Mouse (Mus musculus) limb, embryonic 13.5 days (tissue): ENCODE measurements around the gene Vgll4. TPM values are rescaled to one million over a fixed set of nuclear protein-coding genes. Genes with fewer than 3 reads are reported as not detected.

Source experiments
- ATAC-seq: fragments of 200-750 bp; cut with Nextera tagmentation; 2 replicates; pipeline ENCODE4 v1.8.0; 2017; ENCODE audit warnings: low read depth, moderate number of reproducible peaks, moderate TSS enrichment; ENCODE audit not compliant: low FRiP score
- H3K27ac ChIP-seq: fragments of 300-500 bp; sonication (generic); 2 replicates; pipeline ENCODE4 v1.5.1; 2015; ENCODE audit warnings: inconsistent platforms, mild to moderate bottlenecking, moderate library complexity
- H3K27me3 ChIP-seq: fragments of 300-500 bp; sonication (generic); 2 replicates; pipeline ENCODE4 v1.6.1; 2015; ENCODE audit warnings: mild to moderate bottlenecking, inconsistent platforms
- H3K36me3 ChIP-seq: fragments of 300-500 bp; sonication (generic); 2 replicates; pipeline ENCODE4 v1.6.1; 2015; ENCODE audit warnings: inconsistent platforms, mild to moderate bottlenecking, moderate library complexity
- H3K4me1 ChIP-seq: fragments of 300-500 bp; sonication (generic); 2 replicates; pipeline ENCODE4 v1.6.1; 2015; ENCODE audit warnings: inconsistent platforms
- H3K4me2 ChIP-seq: fragments of 300-500 bp; sonication (generic); replicated peaks from 2 replicates; pipeline ENCODE4 v1.6.1; 2015; ENCODE audit warnings: inconsistent platforms, mild to moderate bottlenecking, moderate library complexity
- H3K4me3 ChIP-seq: fragments of 300-500 bp; sonication (generic); 2 replicates; pipeline ENCODE4 v1.5.1; 2015; ENCODE audit warnings: moderate library complexity, mild to moderate bottlenecking, inconsistent platforms
- H3K9ac ChIP-seq: fragments of 300-500 bp; sonication (generic); 2 replicates; pipeline ENCODE4 v1.6.1; 2015; ENCODE audit warnings: mild to moderate bottlenecking, inconsistent platforms
- H3K9me3 ChIP-seq: fragments of 300-500 bp; sonication (generic); 2 replicates; pipeline ENCODE4 v1.6.1; 2016; ENCODE audit warnings: inconsistent platforms
- WGBS: fragments of 180-500 bp; shearing (Covaris S2); methylation state at CpG from one replicate; pipeline ENCODE4 v1.1.7; 2015; 5-methylcytosine and 5-hydroxymethylcytosine counted together
- polyA plus RNA-seq: library from polyadenylated mRNA; unstranded; fragments of >200 nt; fragmentation: Nextera tagmentation; extraction: Ambion mirVana; gene quantifications from 2 replicates; pipeline ENCODE4 v1.2.1, GENCODE M21; 2015

Gene Vgll4
- polyA plus RNA-seq = 154 and 156 TPM in 2 replicates

DNA sequence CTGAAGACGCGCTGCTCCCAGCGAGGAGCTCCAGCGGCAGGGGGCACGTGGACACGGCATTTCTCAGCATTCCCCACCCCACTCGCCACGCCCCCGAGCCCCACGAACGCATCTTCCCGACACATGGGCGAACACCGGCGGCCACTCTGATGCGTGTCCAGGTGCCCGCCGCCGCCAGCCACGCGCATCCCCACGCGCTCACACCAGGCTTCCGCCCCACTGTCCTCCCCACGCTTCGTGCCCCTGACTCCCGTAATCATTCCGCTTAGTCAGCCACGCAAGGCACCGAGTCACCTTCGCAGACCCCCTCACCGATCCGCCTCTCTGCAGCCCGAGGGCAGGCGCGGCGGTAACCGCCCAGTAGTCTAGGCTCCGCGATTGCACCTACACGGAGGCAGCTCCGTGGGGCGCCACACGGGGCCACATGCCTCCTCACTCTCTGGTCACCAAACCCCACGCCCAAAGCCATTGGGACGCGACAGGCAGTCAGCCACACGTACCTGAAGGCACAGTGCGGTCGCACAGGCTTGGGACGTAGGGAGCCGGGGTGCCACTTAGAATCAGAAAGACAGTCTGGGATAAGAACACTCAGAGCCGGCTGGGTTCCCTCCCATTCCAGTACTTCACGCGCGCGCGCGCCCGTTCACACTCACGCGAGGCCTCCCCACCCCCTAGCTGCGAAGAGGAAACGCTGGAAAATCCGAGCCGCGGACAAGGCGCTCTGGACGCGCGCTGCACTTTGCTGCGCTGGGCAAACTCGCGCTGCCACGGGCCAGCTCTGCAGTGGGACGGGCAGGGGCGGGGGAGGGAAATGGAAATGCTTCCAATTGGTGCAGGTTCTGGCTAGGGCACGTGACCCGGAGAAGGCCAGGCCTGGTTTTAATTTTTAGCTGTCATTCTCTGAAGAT is at the start of gene Vgll4:
TSS of gene Vgll4 (minus strand) at position 782 of the 908 bp plus-strand sequence.
- WGBS = under 1% methylated on average over 74 of the region's 79 CpGs

GRCm38 (mm10) chr6:115015461-115015860 is 45.7 kb upstream of the Vgll4 start:
- no peak for ATAC-seq
- WGBS = 88% methylated on average over 13 of the region's 13 CpGs
- Histone ChIP-seq H3K36me3 (peaks cover 86% of the 10 kb centered on the region), H3K9ac (no peak overlapping the region), H3K4me1 (no peaks in the 10 kb centered on the region), H3K9me3 (no peaks in the 10 kb centered on the region), H3K27ac (no peak overlapping the region), H3K4me3 (no peak overlapping the region), H3K27me3 (no peaks in the 10 kb centered on the region), H3K4me2 (no peak overlapping the region)

More for the DNA sequence above, at the start of gene Vgll4:
- H3K27ac ChIP-seq = peak within 1 kb of the TSS; percentile 77
- H3K9me3 ChIP-seq = no peaks in the 10 kb centered on the region
- peak within 1 kb of the TSS; percentile 99 for H3K4me2 ChIP-seq
- H3K4me3 ChIP-seq = peak within 1 kb of the TSS; percentile 71
- H3K36me3 ChIP-seq = no peaks in the 10 kb centered on the region
- peaks cover 57% of the 10 kb centered on the region for H3K4me1 ChIP-seq
- H3K27me3 ChIP-seq = no peaks in the 10 kb centered on the region
- H3K9ac ChIP-seq = peak within 1 kb of the TSS; percentile 81
- ATAC-seq = peak; percentile 53; the same call in 1 of the 2 replicates

- no peak overlapping the region for H3K4me3 ChIP-seq
- H3K4me2 ChIP-seq = no peak overlapping the region
- H3K27ac ChIP-seq = no peak overlapping the region
- H3K4me1 ChIP-seq = no peaks in the 10 kb centered on the region
- H3K27me3 ChIP-seq = no peaks in the 10 kb centered on the region
- H3K9me3 ChIP-seq = no peaks in the 10 kb centered on the region
- WGBS = 82% methylated on average over 4 of the region's 4 CpGs
- peaks cover 90% of the 10 kb centered on the region for H3K36me3 ChIP-seq
- H3K9ac ChIP-seq = no peak overlapping the region
- ATAC-seq = no peak
These were observed 43.8 kb upstream of the Vgll4 start for GRCm38 (mm10) chr6:115013574-115013973.

DNA sequence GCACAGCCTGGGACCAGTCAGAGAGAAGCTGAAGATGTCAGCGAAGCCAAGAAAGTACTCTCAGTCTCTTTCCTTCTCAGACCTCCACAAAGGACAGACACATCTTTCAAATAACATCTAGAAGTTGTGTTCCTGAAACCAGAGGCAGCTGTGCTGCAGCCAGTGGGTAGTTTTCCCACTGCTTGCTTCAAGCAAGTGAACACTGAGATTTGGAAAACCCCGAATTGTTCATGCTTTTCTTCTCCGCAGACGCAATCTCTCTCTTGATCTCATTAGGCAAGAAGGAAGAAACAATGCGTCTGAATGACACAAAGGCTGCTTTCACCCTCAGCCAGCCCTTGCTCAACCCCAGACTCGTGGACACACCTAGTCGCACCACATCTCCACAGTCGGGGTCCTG is 42.0 kb upstream of the Vgll4 start:
- no peak overlapping the region for H3K9ac ChIP-seq
- H3K27ac ChIP-seq = no peak overlapping the region
- no peak for ATAC-seq
- no peaks in the 10 kb centered on the region for H3K9me3 ChIP-seq
- H3K27me3 ChIP-seq = no peaks in the 10 kb centered on the region
- H3K36me3 ChIP-seq = peaks cover 78% of the 10 kb centered on the region
- peaks cover 8% of the 10 kb centered on the region for H3K4me1 ChIP-seq
- H3K4me3 ChIP-seq = no peak overlapping the region
- H3K4me2 ChIP-seq = no peak overlapping the region
- WGBS = 72% methylated on average over 8 of the region's 8 CpGs

DNA sequence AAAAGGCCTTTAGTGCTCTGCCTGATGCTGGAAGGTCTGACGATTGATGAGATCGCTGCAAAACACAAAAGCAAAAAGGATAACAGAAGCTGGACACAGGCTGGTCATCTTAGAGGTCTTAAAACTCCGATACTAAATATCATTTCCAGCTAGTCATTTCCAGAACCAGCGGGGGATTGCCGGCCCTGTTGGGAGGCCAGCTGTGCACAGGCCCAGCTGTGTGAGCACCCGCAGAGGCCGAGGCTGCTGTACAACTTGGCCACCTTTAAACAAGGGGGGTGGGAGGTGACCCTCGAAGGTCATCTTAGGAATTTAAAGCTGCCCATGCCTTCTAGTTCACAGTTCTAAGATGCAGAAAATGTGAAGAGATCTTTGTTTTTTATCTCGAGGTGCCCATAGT is 41.0 kb upstream of the Vgll4 start:
- H3K9me3 ChIP-seq = no peaks in the 10 kb centered on the region
- no peak for ATAC-seq
- H3K4me1 ChIP-seq = peaks cover 8% of the 10 kb centered on the region
- no peak overlapping the region for H3K4me2 ChIP-seq
- H3K9ac ChIP-seq = no peak overlapping the region
- peaks cover 68% of the 10 kb centered on the region for H3K36me3 ChIP-seq
- no peak overlapping the region for H3K27ac ChIP-seq
- WGBS = 66% methylated on average over 9 of the region's 9 CpGs
- no peak overlapping the region for H3K4me3 ChIP-seq
- H3K27me3 ChIP-seq = no peaks in the 10 kb centered on the region

GRCm38 (mm10) chr6:115010304-115010703 is 40.5 kb upstream of the Vgll4 start:
- no peak for ATAC-seq
- Histone ChIP-seq H3K9ac (no peak overlapping the region), H3K27me3 (no peaks in the 10 kb centered on the region), H3K27ac (no peak overlapping the region), H3K9me3 (no peaks in the 10 kb centered on the region), H3K4me2 (no peak overlapping the region), H3K4me1 (peaks cover 8% of the 10 kb centered on the region), H3K4me3 (no peak overlapping the region), H3K36me3 (peaks cover 68% of the 10 kb centered on the region)
- 74% methylated on average over 9 of the region's 9 CpGs for WGBS

DNA sequence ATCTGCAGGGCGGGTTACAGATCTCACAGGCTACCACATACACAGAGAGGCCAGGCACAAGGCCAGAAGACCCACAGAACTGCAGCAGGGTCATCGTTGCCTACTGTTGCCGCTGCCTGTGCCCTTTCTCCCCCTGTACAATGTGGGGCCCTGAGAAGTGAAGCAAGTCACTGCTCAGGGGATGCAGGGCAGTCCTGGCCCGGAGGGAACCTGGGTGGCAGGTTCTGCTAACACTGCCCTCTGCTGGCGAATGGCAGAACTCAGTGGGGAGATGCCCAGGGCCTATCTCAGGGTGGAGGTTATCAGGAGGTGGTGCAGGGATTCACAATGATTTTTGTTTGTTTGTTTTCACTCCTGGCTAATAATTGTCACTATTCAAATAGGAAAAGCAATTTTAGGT is 37.9 kb upstream of the Vgll4 start:
- Histone ChIP-seq H3K4me2 (no peak overlapping the region), H3K27me3 (no peaks in the 10 kb centered on the region), H3K4me1 (peaks cover 8% of the 10 kb centered on the region), H3K4me3 (no peak overlapping the region), H3K9me3 (no peaks in the 10 kb centered on the region), H3K36me3 (peaks cover 67% of the 10 kb centered on the region), H3K27ac (no peak overlapping the region), H3K9ac (no peak overlapping the region)
- 0 out of 2 replicates have a peak, but pooled peaks have one; percentile 22 for ATAC-seq
- 30% methylated on average over 5 of the region's 5 CpGs for WGBS

GRCm38 (mm10) chr6:115006948-115007347 is 37.2 kb upstream of the Vgll4 start:
- no peak overlapping the region for H3K4me2 ChIP-seq
- H3K36me3 ChIP-seq = peaks cover 67% of the 10 kb centered on the region
- WGBS = 57% methylated on average over 6 of the region's 6 CpGs
- no peak overlapping the region for H3K27ac ChIP-seq
- no peaks in the 10 kb centered on the region for H3K9me3 ChIP-seq
- no peak for ATAC-seq
- H3K4me1 ChIP-seq = peaks cover 8% of the 10 kb centered on the region
- no peaks in the 10 kb centered on the region for H3K27me3 ChIP-seq
- no peak overlapping the region for H3K4me3 ChIP-seq
- no peak overlapping the region for H3K9ac ChIP-seq

DNA sequence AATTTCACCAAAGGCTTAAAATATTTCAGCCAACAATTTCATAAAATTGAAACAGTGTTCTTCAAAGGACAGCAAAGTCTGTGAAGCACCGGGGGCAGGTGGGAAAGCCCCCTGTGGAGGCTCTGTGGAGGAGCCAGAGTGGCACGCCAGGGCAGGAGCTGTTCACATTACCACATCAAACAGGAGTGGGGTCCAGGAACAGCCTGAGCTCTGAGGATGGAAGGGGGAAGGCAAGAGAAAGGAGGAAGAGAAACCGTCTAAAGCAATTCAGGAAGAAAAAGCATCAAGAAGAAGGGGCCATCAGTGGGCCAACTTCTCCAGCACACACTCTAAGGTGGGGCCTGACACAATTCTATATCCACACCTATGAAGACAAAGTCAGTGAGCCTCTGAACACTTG is 36.3 kb upstream of the Vgll4 start:
- no peaks in the 10 kb centered on the region for H3K9me3 ChIP-seq
- no peak overlapping the region for H3K27ac ChIP-seq
- 58% methylated on average over 3 of the region's 3 CpGs for WGBS
- H3K4me2 ChIP-seq = no peak overlapping the region
- peaks cover 58% of the 10 kb centered on the region for H3K36me3 ChIP-seq
- H3K27me3 ChIP-seq = no peaks in the 10 kb centered on the region
- ATAC-seq = no peak
- H3K4me1 ChIP-seq = peaks cover 8% of the 10 kb centered on the region
- no peak overlapping the region for H3K4me3 ChIP-seq
- H3K9ac ChIP-seq = no peak overlapping the region

DNA sequence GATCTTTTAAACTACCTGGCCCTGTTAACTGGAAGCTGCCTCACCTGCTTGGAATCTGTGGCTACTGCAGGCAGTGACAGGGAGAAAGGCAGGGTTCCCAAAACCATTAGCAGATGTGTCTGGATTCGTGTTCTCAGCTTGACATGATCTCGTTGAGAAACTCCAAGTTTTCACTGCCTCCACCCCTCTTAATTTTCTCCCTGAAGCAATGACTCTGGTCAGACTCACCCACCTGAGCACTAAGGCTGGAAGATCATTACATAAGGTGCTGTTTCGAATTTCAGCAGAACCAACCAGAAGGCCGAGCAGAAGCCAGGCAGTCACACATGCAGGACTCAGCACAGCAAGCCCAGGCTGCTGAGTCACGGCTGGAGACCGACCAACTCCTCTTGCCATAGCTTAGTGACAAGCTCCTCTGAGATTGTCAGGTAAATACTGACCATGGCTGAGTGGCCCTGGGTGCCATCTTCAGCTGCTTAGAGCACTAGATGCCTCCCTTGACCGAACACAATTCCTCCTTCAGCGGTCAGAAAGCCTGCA is 35.6 kb upstream of the Vgll4 start:
- H3K9me3 ChIP-seq = no peaks in the 10 kb centered on the region
- H3K27ac ChIP-seq = no peak overlapping the region
- no peak for ATAC-seq
- H3K36me3 ChIP-seq = peaks cover 55% of the 10 kb centered on the region
- H3K4me3 ChIP-seq = no peak overlapping the region
- 67% methylated on average over 8 of the region's 8 CpGs for WGBS
- no peak overlapping the region for H3K4me2 ChIP-seq
- H3K9ac ChIP-seq = no peak overlapping the region
- H3K27me3 ChIP-seq = no peaks in the 10 kb centered on the region
- peaks cover 8% of the 10 kb centered on the region for H3K4me1 ChIP-seq

DNA sequence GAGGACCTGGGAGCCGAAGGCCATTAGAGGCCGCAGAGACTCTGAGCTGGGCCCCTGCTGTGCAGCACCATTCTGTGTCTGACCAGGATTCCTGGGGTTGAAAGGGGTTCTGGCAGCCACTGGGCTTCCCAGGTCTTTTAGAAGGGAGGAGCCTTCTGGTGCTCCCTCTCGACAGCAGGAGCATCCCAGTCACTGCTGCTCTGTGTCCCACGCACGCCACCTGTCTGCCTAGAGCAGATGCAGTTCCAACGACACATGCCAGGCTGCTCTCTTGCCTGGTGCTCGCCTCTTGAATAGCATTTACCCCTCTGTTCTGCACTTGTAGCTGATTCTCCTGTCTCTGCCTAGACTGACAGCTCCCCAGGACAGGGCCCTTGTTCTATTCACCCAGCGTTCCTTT is 34.8 kb upstream of the Vgll4 start:
- Histone ChIP-seq H3K27me3 (no peaks in the 10 kb centered on the region), H3K4me2 (no peak overlapping the region), H3K27ac (no peak overlapping the region), H3K36me3 (peaks cover 54% of the 10 kb centered on the region), H3K9ac (no peak overlapping the region), H3K4me1 (peaks cover 8% of the 10 kb centered on the region), H3K9me3 (no peaks in the 10 kb centered on the region), H3K4me3 (no peak overlapping the region)
- no peak for ATAC-seq
- WGBS = 79% methylated on average over 8 of the region's 8 CpGs

DNA sequence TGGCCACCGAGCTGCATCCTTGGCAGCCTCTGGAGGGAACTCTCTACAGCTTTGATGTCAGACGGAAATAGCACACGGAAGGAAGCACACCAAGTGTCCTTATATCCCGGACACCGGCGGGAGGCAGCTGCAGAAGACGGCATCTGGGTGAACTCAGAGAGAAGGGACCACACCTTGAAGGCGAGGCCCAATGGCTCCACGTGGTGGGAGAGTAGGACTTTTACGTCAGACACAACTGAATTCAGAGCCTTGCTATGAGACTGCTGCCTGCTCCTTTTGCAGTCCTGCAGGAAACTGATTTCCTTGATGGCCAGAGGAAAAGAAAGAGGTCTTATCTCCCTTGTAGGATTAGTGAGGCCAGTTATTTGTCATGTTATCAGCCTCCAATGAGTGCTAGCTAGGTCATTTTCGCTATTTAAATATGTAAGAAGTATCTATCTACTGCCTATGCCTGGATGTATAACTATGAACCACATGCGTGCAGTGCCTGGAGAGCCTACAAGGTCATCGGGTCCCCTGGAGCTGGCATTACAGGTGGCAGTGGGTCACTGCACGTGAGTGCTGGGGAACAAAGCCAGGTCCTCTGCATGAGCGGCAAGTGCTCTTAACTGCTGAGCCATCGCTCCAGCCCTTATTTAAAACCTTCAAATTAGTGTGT is 28.7 kb upstream of the Vgll4 start:
- Histone ChIP-seq H3K9me3 (no peaks in the 10 kb centered on the region), H3K36me3 (peaks cover 20% of the 10 kb centered on the region), H3K27ac (peak overlapping the region; percentile 40; the same call in 1 of the 2 replicates), H3K9ac (no peak overlapping the region), H3K27me3 (no peaks in the 10 kb centered on the region), H3K4me2 (no peak overlapping the region), H3K4me3 (no peak overlapping the region), H3K4me1 (peaks cover 37% of the 10 kb centered on the region)
- 77% methylated on average over 16 of the region's 16 CpGs for WGBS
- ATAC-seq = no peak
